Mouse (Mus musculus) lung, postnatal 0 days (tissue): ENCODE data around the gene 1810062G17Rik.

ENCODE experiments used
- CTCF ChIP-seq: IDR thresholded peaks from 2 replicates; pipeline ENCODE4 v1.5.1; 2016; ENCODE audit warnings: antibody characterized with exemption, mild to moderate bottlenecking
- EP300 ChIP-seq: IDR thresholded peaks from 2 replicates; pipeline ENCODE4 v1.6.1; 2016; ENCODE audit warnings: antibody characterized with exemption, mild to moderate bottlenecking, control low read depth

DNA sequence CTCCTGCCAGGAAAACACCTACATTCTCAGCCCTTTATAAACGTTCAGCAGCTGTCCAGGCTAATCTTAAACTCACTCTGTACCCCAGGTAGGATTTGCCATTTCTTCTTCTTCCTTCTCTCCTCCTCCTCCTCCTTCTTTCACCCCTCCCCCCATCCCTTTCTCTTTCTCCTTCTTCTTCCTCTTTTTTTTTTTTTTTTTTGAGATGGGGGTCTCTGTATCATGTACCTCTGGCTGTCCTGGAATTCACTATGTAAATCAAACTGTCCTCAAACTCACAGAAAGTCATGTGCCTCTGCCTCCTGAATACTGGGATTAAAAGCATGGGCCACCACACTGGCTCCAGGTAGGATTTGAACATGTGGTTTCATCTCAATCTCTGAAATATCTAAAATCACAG, 13.4 kb upstream of the 1810062G17Rik start:
- TF ChIP-seq CTCF (no peak), EP300 (no peak)
